Mouse (Mus musculus) cerebellum, postnatal 10 days (tissue): ENCODE results near the gene P4ha2.
A peak's percentile ranks its signal among the peaks of the same experiment; 100 is the strongest.

ENCODE experiments used
- DNase-seq, 2 experiments: peaks; one replicate each; pipeline ENCODE4 v3.0.0; 2021; ENCODE audit warnings: mixed read lengths in 2 of 2

Gene P4ha2

GRCm38 (mm10) chr11:54068520-54069371 is 31.1 kb upstream of the P4ha2 start, which contains the start of gene Pdlim4:
Pdlim4 (minus strand) TSS chr11:54069014.
- DNase-seq = peak; percentile 62 to 72

- DNase-seq = peak; percentile 77 to 87
Observed at GRCm38 (mm10) chr11:54071726-54072445, 28.0 kb upstream of the P4ha2 start.

GRCm38 (mm10) chr11:54073291-54073690 is 26.6 kb upstream of the P4ha2 start:
- no peak for DNase-seq

GRCm38 (mm10) chr11:54075353-54075752 is 24.5 kb upstream of the P4ha2 start:
- peak; percentile 63 to 76 for DNase-seq

GRCm38 (mm10) chr11:54076101-54076500 is 23.8 kb upstream of the P4ha2 start:
- peak; percentile 82 to 86 for DNase-seq

GRCm38 (mm10) chr11:54080435-54080834 is 19.5 kb upstream of the P4ha2 start:
- no peak for DNase-seq

- no peak for DNase-seq
Observed at GRCm38 (mm10) chr11:54082725-54083124, 17.2 kb upstream of the P4ha2 start.

- DNase-seq = no peak
Observed at GRCm38 (mm10) chr11:54084976-54085375, 14.9 kb upstream of the P4ha2 start.

GRCm38 (mm10) chr11:54085816-54086215 is 14.1 kb upstream of the P4ha2 start:
- no peak for DNase-seq

- no peak for DNase-seq
Observed at GRCm38 (mm10) chr11:54088253-54088946, 11.5 kb upstream of the P4ha2 start.

GRCm38 (mm10) chr11:54088947-54089317 is 11.0 kb upstream of the P4ha2 start:
- DNase-seq = peak; percentile 93 to 97

GRCm38 (mm10) chr11:54090091-54090879 is 9.6 kb upstream of the P4ha2 start:
- DNase-seq = no peak

- DNase-seq = no peak
Observed at GRCm38 (mm10) chr11:54091726-54092125, 8.2 kb upstream of the P4ha2 start.

- DNase-seq = no peak
Observed at GRCm38 (mm10) chr11:54092188-54092587, 7.7 kb upstream of the P4ha2 start.

- peak; percentile 82 to 86 for DNase-seq
Observed at GRCm38 (mm10) chr11:54093000-54093399, 6.9 kb upstream of the P4ha2 start.

GRCm38 (mm10) chr11:54100692-54101591 is 1.0 kb downstream of the P4ha2 start:
- peak; percentile 78 to 83 for DNase-seq

GRCm38 (mm10) chr11:54101701-54102100 is 1.8 kb downstream of the P4ha2 start:
- DNase-seq = no peak

GRCm38 (mm10) chr11:54102706-54103449 is 3.0 kb downstream of the P4ha2 start:
- DNase-seq = no peak

GRCm38 (mm10) chr11:54105011-54105410 is 5.1 kb downstream of the P4ha2 start:
- DNase-seq = no peak

- DNase-seq = peak in 1 of 2 experiments; percentile 44
Observed at GRCm38 (mm10) chr11:54106676-54107075, 6.8 kb downstream of the P4ha2 start.

GRCm38 (mm10) chr11:54107239-54107638 is 7.3 kb downstream of the P4ha2 start:
- peak; percentile 85 to 92 for DNase-seq
